Mouse (Mus musculus) limb, embryonic 15.5 days (tissue): ENCODE results near the gene Glt8d2. TPM values are rescaled to one million over a fixed set of nuclear protein-coding genes. Genes with fewer than 3 reads are reported as not detected.

Experiments used
- polyA plus RNA-seq: library from polyadenylated mRNA; unstranded; fragments of >200 nt; fragmentation: Nextera tagmentation; extraction: Ambion mirVana; gene quantifications from 2 replicates; pipeline ENCODE4 v1.2.1, GENCODE M21; 2015

Gene Glt8d2
- polyA plus RNA-seq, 1 experiment from 2014 or later, result 23.6 TPM

Other genes starting within 250 kb of the Glt8d2 start
- gene Gm1553, start 198.0 kb downstream of the Glt8d2 start, polyA plus RNA-seq, result not detected in 2 replicates
- 29.9 and 36.2 TPM in 2 replicates for gene 1190007I07Rik, start 67.4 kb downstream of the Glt8d2 start, polyA plus RNA-seq
- 105 and 108 TPM in 2 replicates for gene Tdg, start 60.8 kb downstream of the Glt8d2 start, polyA plus RNA-seq
- 45.1 and 51.0 TPM in 2 replicates for gene Hcfc2, start 5.5 kb upstream of the Glt8d2 start, polyA plus RNA-seq
- 39.5 and 43.5 TPM in 2 replicates for gene Nfyb, start 73.5 kb upstream of the Glt8d2 start, polyA plus RNA-seq
- 61.1 and 68.8 TPM in 2 replicates for gene Txnrd1, start 143.3 kb upstream of the Glt8d2 start, polyA plus RNA-seq
- 0.12 TPM in 1 of 2 replicates, not detected in the other for gene Eid3, start 176.0 kb upstream of the Glt8d2 start, polyA plus RNA-seq